Mouse (Mus musculus) frontal cortex, postnatal 36 days (tissue): ENCODE data around the gene 4930502E18Rik.
"Not testable (repeated sequence)": the region's sequence is repeated elsewhere in the genome, so short reads cannot be mapped to it uniquely, and the experiment has no call there.

Experiments used
- DNase-seq, 2 experiments: peaks; one replicate each; pipeline ENCODE4 v3.0.0; 2022; ENCODE audit warnings: low spot score in 2 of 2

Gene 4930502E18Rik

DNA sequence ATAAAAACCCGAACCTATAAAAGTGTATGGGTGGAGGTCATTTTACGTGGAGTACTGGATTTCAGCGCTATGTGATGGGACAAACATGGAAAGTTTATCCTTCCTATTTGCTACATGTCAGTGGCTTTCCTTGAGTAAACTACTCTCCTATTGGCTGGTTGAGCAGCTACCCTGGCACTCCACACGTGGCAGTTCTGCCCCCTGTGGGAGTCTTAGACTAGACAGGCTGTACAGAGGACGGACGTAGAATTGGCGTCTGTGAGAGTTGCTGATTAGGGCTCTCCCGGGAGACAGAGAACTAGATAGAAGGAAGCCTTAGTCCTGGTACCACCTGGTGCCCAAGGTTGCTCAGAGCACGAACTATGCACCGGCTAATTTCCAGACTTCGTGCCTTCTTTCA lies at the start of gene 4930502E18Rik:
Gene 4930502E18Rik, plus strand, starts transcription at position 231 of the 400 bp plus-strand sequence.
- no peak for DNase-seq

DNA sequence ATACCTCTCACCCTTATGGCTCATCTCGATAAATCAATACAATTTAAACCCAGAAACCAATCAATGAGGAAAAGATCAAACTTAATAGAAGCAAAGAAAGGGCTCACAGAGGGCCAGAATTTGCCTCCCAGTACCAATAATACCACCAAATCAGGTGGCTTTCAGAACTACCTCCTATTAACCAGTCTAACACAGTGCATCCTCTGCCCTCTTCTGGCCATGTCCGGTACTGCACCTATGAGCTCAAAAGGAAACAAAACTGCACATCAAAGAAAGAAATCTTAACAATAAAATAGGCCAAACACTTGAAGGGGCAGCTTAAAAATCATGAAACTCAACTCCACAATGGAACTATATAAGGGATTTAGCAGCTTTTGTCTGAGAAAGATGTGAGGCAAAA lies 47.7 kb upstream of the 4930502E18Rik start:
- DNase-seq: peak; percentile 53 to 77

DNA sequence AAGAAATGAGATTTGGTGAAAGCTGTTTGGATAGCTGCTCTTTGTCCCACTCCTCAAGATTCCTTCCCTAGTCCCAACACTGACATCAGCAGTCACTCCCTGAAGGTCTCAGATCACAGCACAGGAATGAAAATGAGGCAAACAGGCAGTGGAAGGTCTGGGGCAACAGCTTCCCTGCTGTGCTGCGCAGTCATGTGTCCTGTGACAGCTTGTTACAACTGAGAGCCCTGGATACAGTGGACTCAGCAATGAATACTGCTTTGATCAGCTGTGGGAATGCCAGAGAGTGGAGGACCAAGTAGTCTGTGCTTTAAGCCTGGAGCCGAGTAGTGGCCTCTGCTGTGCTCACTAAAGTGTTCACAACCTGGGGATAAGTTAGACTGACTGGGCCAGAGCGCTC lies 42.0 kb upstream of the 4930502E18Rik start:
- DNase-seq: not testable (repeated sequence)

- DNase-seq: not testable (repeated sequence)
These were observed 40.0 kb upstream of the 4930502E18Rik start for GRCm38 (mm10) chrX:53684676-53685075.

DNA sequence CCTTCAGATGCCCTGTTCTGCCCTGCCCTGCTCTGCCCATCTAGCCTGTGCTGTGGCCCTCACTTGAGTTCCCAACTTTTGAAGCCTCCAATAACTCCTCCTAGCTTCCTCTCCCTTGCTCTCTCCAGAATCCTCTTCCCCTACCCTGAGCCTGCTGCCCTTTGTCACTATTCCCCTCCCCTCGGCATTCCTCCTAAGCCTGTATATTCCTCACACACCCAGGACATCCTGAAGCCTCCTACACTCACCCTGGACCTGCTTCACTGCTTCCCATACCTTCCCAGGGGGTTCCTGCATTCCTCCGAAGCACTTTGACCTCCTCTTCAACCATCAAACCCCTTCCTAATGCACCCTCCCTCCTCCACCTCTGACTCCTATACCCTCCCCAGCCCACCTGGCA lies 32.6 kb upstream of the 4930502E18Rik start:
- no peak for DNase-seq

- no peak for DNase-seq
These were observed 31.5 kb upstream of the 4930502E18Rik start for GRCm38 (mm10) chrX:53693141-53693540.

GRCm38 (mm10) chrX:53694008-53694777 lies 30.4 kb upstream of the 4930502E18Rik start:
- DNase-seq: no peak

DNA sequence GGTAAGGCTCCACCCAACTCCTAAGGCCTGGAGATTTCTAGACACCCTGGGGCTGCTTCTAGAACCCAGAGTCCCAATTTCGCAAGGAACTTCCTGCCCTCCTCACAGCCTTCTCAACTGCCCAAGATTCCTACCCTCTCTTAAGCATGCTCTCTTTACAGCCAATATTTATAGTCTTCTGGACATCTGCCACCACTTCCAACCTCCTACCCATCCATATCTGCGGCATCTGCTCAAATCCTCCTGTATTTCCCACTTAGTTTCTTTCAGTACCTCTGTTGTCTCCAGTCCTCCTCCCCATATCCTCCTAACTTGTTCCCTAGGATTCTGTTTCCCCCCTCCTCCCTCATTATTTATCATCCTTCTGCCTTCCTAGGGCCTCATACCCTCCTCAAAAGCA lies 25.4 kb upstream of the 4930502E18Rik start:
- peak in 1 of 2 experiments; percentile 29 for DNase-seq

GRCm38 (mm10) chrX:53702673-53703072 lies 22.0 kb upstream of the 4930502E18Rik start:
- DNase-seq: no peak

DNA sequence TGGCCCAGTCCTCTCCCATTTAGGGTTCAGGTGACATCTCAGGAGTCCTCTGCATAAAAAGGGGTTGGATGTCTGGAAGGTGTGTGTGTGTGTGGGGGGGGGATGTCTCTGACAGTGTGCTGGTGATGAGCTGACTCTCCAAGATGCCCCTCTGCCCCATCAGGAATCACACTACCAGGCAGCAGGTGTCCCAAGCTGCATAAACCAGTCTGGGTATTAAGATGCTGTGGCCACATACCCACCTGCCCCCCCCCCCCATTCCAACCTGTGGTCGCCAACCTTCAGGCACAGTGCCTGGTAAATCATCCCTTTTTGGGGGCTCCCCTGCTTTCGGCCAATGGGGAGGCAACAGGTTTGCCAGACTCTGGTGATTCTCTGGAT lies 8.7 kb upstream of the 4930502E18Rik start:
- DNase-seq: no peak

GRCm38 (mm10) chrX:53716323-53717182 lies 8.1 kb upstream of the 4930502E18Rik start:
- peak; percentile 31 to 58 for DNase-seq

DNA sequence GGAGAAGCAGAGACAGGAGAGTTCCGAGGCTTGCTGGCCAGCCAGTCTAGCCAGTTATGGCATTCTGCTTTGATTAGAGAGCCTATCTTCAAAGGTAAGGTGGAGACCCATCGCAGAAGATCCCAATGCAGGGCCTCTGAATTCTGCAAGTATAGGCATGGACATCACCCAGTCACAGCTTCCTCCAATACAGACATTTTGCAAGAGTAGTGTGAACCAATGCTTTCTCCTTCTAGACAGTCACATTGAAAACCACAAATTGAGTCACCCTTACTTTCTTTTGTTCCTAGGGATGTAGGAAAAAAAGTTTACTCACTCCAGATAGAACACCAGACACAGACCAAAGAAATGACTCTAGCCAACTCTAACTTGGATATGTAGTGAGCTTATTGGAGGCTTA lies 4.3 kb downstream of the 4930502E18Rik start:
- no peak for DNase-seq

- DNase-seq: no peak
These were observed 28.2 kb downstream of the 4930502E18Rik start for GRCm38 (mm10) chrX:53752851-53753250.

- DNase-seq: no peak
These were observed 33.1 kb downstream of the 4930502E18Rik start, which contains the start of gene 1700013H16Rik for GRCm38 (mm10) chrX:53757736-53758135. TSS of gene 1700013H16Rik (minus strand) at chrX:53757831.

- no peak for DNase-seq
These were observed 51.6 kb downstream of the 4930502E18Rik start, which contains the start of gene Zfp36l3 for GRCm38 (mm10) chrX:53776276-53776675. TSS of gene Zfp36l3 (minus strand) at chrX:53776394.
